Mouse (Mus musculus) heart, postnatal 36 days (tissue): ENCODE results near the gene Ywhaq. TPM values are rescaled to one million over a fixed set of nuclear protein-coding genes. Genes with fewer than 3 reads are reported as not detected.

ENCODE experiments used
- DNase-seq, 2 experiments: peaks; one replicate each; pipeline ENCODE4 v3.0.0; 2021 to 2022
- intact Hi-C: fragments of 180-260 bp; cut with DNase I; formaldehyde crosslinking; loops from one replicate; pipeline ENCODE4 v1.15.1; 2025
- total RNA-seq, 2 experiments: library from RNA; stranded (reverse); gene quantifications; 2 replicates each; pipeline ENCODE4 v1.2.3; 2021

Ywhaq gene
- total RNA-seq, 2 experiments from 2014 or later: 62.2 to 68.0 TPM

DNA sequence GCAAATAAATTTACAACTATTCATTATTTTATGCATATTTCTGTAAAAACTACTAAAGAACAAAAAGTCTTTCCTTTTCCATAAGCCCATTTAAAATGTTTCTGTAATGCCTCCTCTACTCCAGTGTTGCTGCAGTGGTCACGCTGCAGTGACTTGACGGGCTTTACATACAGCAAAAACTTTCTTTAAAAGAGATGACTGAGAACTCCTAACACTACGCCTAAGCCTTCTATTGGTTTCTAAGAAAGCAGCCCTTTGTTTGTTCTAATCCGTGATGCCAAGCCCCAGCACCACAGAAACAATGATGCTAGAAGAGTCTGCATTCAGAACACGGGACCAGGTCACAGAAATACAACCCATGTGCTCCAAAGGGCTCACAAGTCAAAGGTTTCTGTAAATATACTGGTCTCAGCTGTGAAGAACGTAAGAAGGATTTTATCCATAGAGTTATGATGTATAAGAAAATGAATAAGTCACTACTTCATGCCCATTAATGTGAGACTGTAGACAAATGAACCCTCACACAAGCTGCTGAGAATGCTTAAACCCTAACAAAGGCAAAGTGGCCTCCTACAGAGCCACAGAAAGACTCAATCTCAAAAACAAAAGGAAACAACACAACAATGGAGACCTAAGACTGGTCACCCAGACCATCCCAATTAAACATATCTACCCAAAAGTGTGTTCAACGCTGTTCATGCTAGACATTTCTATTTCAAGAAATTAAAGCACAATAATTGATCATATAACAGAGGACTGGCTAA, 67.1 kb downstream of the Ywhaq start:
- intact Hi-C loops: no loop called here
- no peak for DNase-seq

DNA sequence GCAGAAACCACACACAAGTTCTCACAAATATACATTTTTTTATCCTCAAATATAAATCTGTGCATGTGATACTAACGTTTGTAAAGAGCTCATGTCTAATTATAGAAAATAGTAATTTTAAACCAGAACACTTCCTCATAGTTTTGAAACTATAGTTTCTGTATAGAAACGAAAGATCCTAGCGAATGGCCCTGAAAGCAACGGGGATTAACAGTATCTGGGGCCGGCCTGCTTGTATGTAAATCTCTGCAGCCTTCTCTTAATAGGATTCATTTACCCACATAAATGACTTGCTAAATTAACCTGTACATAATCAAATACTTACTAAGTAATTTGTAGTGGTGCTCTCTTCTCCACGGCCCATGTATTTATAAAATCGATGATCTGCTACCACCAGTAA, 70.5 kb downstream of the Ywhaq start:
- intact Hi-C loops: loop anchor here (10.0 kb wide), 1 partner anchor 268 kb away; no protein-coding TSS in a partner anchor
- DNase-seq: no peak

DNA sequence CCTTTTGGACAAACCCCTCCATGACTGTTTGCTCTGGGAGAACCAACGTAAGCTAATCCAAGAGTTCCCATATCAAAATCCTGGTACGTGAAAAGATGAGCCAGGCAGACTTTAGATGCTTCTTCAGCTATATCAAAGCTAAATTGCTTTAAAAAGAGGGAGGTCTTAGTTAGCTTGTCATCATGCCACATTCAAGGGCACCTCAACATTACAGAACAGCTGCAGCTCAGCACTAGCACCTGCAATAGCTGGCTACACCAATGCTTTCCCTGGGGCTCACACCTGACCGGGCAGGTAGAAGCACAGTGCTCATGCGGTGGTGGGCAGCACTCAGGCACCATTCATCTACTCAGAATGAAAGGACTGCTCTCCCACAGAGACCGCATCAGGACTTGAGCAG, 76.8 kb downstream of the Ywhaq start:
- intact Hi-C loops: loop anchor here (10.0 kb wide), 1 partner anchor 274 kb away; no protein-coding TSS in a partner anchor
- no peak for DNase-seq

Other genes starting within 250 kb of the Ywhaq start
- gene Cpsf3, start 132.2 kb downstream of the Ywhaq start, total RNA-seq: 10 to 100 TPM; 37.3 to 37.7 TPM
- 10 to 100 TPM; 44.6 to 44.9 TPM for gene Itgb1bp1, start 131.4 kb downstream of the Ywhaq start, total RNA-seq
- 10 to 100 TPM; 12.2 to 17.4 TPM for gene Iah1, start 101.2 kb downstream of the Ywhaq start, total RNA-seq
- gene Adam17, start 44.0 kb downstream of the Ywhaq start, total RNA-seq: 10 to 100 TPM; 48.2 to 54.3 TPM